Mouse (Mus musculus): ENCODE measurements around the gene Prr36. TPM values are rescaled to one million over a fixed set of nuclear protein-coding genes. Genes with fewer than 3 reads are reported as not detected.
A peak's percentile ranks its signal among the peaks of the same experiment; 100 is the strongest.

Prr36 gene
- polyA plus RNA-seq, 1 experiment: 0.18 TPM

GRCm38 (mm10) chr8:4237814-4238433 is 20.7 kb upstream of the Prr36 start:
- H3K27me3 ChIP-seq (ENCODE audit: control insufficient read depth, insufficient read depth, insufficient read length): no peaks in the 10 kb centered on the region
- TF ChIP-seq USF1 (IDR thresholded peaks at IDR 0.05; ENCODE audit: low read depth): no peak
- no peak for TF ChIP-seq CEBPB (IDR thresholded peaks at IDR 0.05; ENCODE audit: low read depth)
- TF ChIP-seq MAX (IDR thresholded peaks at IDR 0.05): no peak
- no peak for TF ChIP-seq MYOG (IDR thresholded peaks at IDR 0.05; ENCODE audit: control insufficient read depth, extremely low read depth, insufficient read length)
- TF ChIP-seq MYOD1 (IDR thresholded peaks at IDR 0.05; ENCODE audit: control insufficient read depth, insufficient read length, low read depth): no peak
- TF ChIP-seq CTCF (IDR thresholded peaks at IDR 0.05; ENCODE audit: control insufficient read depth, insufficient read depth, insufficient read length): no peak
- TF ChIP-seq FOSL1 (IDR thresholded peaks at IDR 0.05; ENCODE audit: insufficient read depth, low read length, poor library complexity, severe bottlenecking): no peak
- peaks cover 31% of the 10 kb centered on the region for H3K79me3 ChIP-seq (ENCODE audit: low read depth)
- H3K4me3 ChIP-seq (ENCODE audit: insufficient read depth, poor library complexity, severe bottlenecking): peak overlapping the region; percentile 29
- peak overlapping the region; percentile 71 for H3ac ChIP-seq (ENCODE audit: control insufficient read depth, insufficient read length, low read depth)
- H3K36me3 ChIP-seq (ENCODE audit: control insufficient read depth, insufficient read depth): peaks cover 4% of the 10 kb centered on the region
- peaks cover 40% of the 10 kb centered on the region for H3K79me2 ChIP-seq (ENCODE audit: control insufficient read depth, insufficient read depth)

- Histone ChIP-seq H3K27me3 (ENCODE audit: control insufficient read depth, insufficient read depth, insufficient read length) (no peaks in the 10 kb centered on the region), H3K79me3 (ENCODE audit: low read depth) (no peaks in the 10 kb centered on the region), H3ac (ENCODE audit: control insufficient read depth, insufficient read length, low read depth) (no peak overlapping the region), H3K79me2 (ENCODE audit: control insufficient read depth, insufficient read depth) (no peaks in the 10 kb centered on the region), H3K4me3 (ENCODE audit: insufficient read depth, poor library complexity, severe bottlenecking) (no peak overlapping the region), H3K36me3 (ENCODE audit: control insufficient read depth, insufficient read depth) (no peaks in the 10 kb centered on the region)
- no peak for TF ChIP-seq CEBPB (IDR thresholded peaks at IDR 0.05; ENCODE audit: low read depth)
Observed at GRCm38 (mm10) chr8:4230612-4231351, 13.5 kb upstream of the Prr36 start.

- Histone ChIP-seq H3K4me3 (ENCODE audit: insufficient read depth, poor library complexity, severe bottlenecking) (no peak overlapping the region), H3K79me2 (ENCODE audit: control insufficient read depth, insufficient read depth) (no peaks in the 10 kb centered on the region), H3K27me3 (ENCODE audit: control insufficient read depth, insufficient read depth, insufficient read length) (no peaks in the 10 kb centered on the region), H3K36me3 (ENCODE audit: control insufficient read depth, insufficient read depth) (no peaks in the 10 kb centered on the region), H3K79me3 (ENCODE audit: low read depth) (no peaks in the 10 kb centered on the region), H3ac (ENCODE audit: control insufficient read depth, insufficient read length, low read depth) (no peak overlapping the region)
- TF ChIP-seq CTCF (IDR thresholded peaks at IDR 0.05; ENCODE audit: control insufficient read depth, insufficient read depth, insufficient read length): no peak
- TF ChIP-seq USF1 (IDR thresholded peaks at IDR 0.05; ENCODE audit: low read depth): no peak
- no peak for TF ChIP-seq MYOD1 (IDR thresholded peaks at IDR 0.05; ENCODE audit: control insufficient read depth, insufficient read length, low read depth)
- TF ChIP-seq FOSL1 (IDR thresholded peaks at IDR 0.05; ENCODE audit: insufficient read depth, low read length, poor library complexity, severe bottlenecking): no peak
- TF ChIP-seq MYOG (IDR thresholded peaks at IDR 0.05; ENCODE audit: control insufficient read depth, extremely low read depth, insufficient read length): no peak
- no peak for TF ChIP-seq CEBPB (IDR thresholded peaks at IDR 0.05; ENCODE audit: low read depth)
- no peak for TF ChIP-seq MAX (IDR thresholded peaks at IDR 0.05)
Observed at GRCm38 (mm10) chr8:4229784-4230183, 12.5 kb upstream of the Prr36 start.

GRCm38 (mm10) chr8:4227919-4228318 is 10.7 kb upstream of the Prr36 start:
- Histone ChIP-seq H3K79me3 (ENCODE audit: low read depth) (no peaks in the 10 kb centered on the region), H3K27me3 (ENCODE audit: control insufficient read depth, insufficient read depth, insufficient read length) (no peaks in the 10 kb centered on the region), H3K36me3 (ENCODE audit: control insufficient read depth, insufficient read depth) (no peaks in the 10 kb centered on the region), H3K79me2 (ENCODE audit: control insufficient read depth, insufficient read depth) (no peaks in the 10 kb centered on the region), H3K4me3 (ENCODE audit: insufficient read depth, poor library complexity, severe bottlenecking) (no peak overlapping the region), H3ac (ENCODE audit: control insufficient read depth, insufficient read length, low read depth) (no peak overlapping the region)
- no peak for TF ChIP-seq CTCF (IDR thresholded peaks at IDR 0.05; ENCODE audit: control insufficient read depth, insufficient read depth, insufficient read length)
- TF ChIP-seq MYOG (IDR thresholded peaks at IDR 0.05; ENCODE audit: control insufficient read depth, extremely low read depth, insufficient read length): no peak
- no peak for TF ChIP-seq MAX (IDR thresholded peaks at IDR 0.05)
- TF ChIP-seq FOSL1 (IDR thresholded peaks at IDR 0.05; ENCODE audit: insufficient read depth, low read length, poor library complexity, severe bottlenecking): no peak
- TF ChIP-seq MYOD1 (IDR thresholded peaks at IDR 0.05; ENCODE audit: control insufficient read depth, insufficient read length, low read depth): no peak
- no peak for TF ChIP-seq USF1 (IDR thresholded peaks at IDR 0.05; ENCODE audit: low read depth)
- TF ChIP-seq CEBPB (IDR thresholded peaks at IDR 0.05; ENCODE audit: low read depth): no peak

- peak within 1 kb of the TSS; percentile 94 for H3ac ChIP-seq (ENCODE audit: control insufficient read depth, insufficient read length, low read depth)
- no peaks in the 10 kb centered on the region for H3K36me3 ChIP-seq (ENCODE audit: control insufficient read depth, insufficient read depth)
- no peak for TF ChIP-seq CEBPB (IDR thresholded peaks at IDR 0.05; ENCODE audit: low read depth)
- TF ChIP-seq MYOD1 (IDR thresholded peaks at IDR 0.05; ENCODE audit: control insufficient read depth, insufficient read length, low read depth): no peak
- TF ChIP-seq USF1 (IDR thresholded peaks at IDR 0.05; ENCODE audit: low read depth): no peak
- no peak for TF ChIP-seq FOSL1 (IDR thresholded peaks at IDR 0.05; ENCODE audit: insufficient read depth, low read length, poor library complexity, severe bottlenecking)
- TF ChIP-seq CTCF (IDR thresholded peaks at IDR 0.05; ENCODE audit: control insufficient read depth, insufficient read depth, insufficient read length): no peak
- no peak for TF ChIP-seq MAX (IDR thresholded peaks at IDR 0.05)
- no peak for TF ChIP-seq MYOG (IDR thresholded peaks at IDR 0.05; ENCODE audit: control insufficient read depth, extremely low read depth, insufficient read length)
- no peaks in the 10 kb centered on the region for H3K79me2 ChIP-seq (ENCODE audit: control insufficient read depth, insufficient read depth)
- H3K79me3 ChIP-seq (ENCODE audit: low read depth): no peaks in the 10 kb centered on the region
- H3K27me3 ChIP-seq (ENCODE audit: control insufficient read depth, insufficient read depth, insufficient read length): no peaks in the 10 kb centered on the region
- peak within 1 kb of the TSS; percentile 29 for H3K4me3 ChIP-seq (ENCODE audit: insufficient read depth, poor library complexity, severe bottlenecking)
Observed at GRCm38 (mm10) chr8:4226739-4227347, 9.6 kb upstream of the Prr36 start, which contains the start of gene Lrrc8e. Lrrc8e (plus strand) TSS chr8:4226827.

All from C2C12 (cell line).